Mouse (Mus musculus) forebrain, postnatal 0 days (tissue): ENCODE measurements around the gene Gm6583. TPM values are rescaled to one million over a fixed set of nuclear protein-coding genes. Genes with fewer than 3 reads are reported as not detected.

Source experiments
- ATAC-seq: fragments of 200-750 bp; cut with Nextera tagmentation; 2 replicates; pipeline ENCODE4 v1.8.0; 2017; ENCODE audit warnings: mild to moderate bottlenecking, moderate library complexity
- DNase-seq: peaks from one replicate; pipeline ENCODE4 v3.0.0-alpha.2; 2015
- H3K27ac ChIP-seq: fragments of 300-500 bp; sonication (generic); 2 replicates; pipeline ENCODE4 v1.5.1; 2014; ENCODE audit warnings: low read depth, mild to moderate bottlenecking, antibody characterized with exemption, low read length, moderate library complexity, mixed read lengths
- H3K27me3 ChIP-seq: fragments of 300-500 bp; sonication (generic); 2 replicates; pipeline ENCODE4 v1.6.1; 2014; ENCODE audit warnings: mild to moderate bottlenecking, low read length, mixed read lengths; ENCODE audit not compliant: insufficient read depth
- H3K36me3 ChIP-seq: fragments of 300-500 bp; sonication (generic); 2 replicates; pipeline ENCODE4 v1.6.1; 2014; ENCODE audit warnings: mild to moderate bottlenecking, moderate library complexity; ENCODE audit not compliant: insufficient read depth
- H3K4me1 ChIP-seq: fragments of 300-500 bp; sonication (generic); 2 replicates; pipeline ENCODE4 v1.6.1; 2014; ENCODE audit warnings: antibody characterized with exemption; ENCODE audit not compliant: insufficient read depth
- H3K4me2 ChIP-seq: fragments of 300-500 bp; sonication (generic); 2 replicates; pipeline ENCODE4 v1.6.1; 2014; ENCODE audit warnings: low read depth, mild to moderate bottlenecking, moderate library complexity
- H3K4me3 ChIP-seq: fragments of 300-500 bp; sonication (generic); 2 replicates; pipeline ENCODE4 v1.5.1; 2014; ENCODE audit warnings: low read depth, low read length, mixed read lengths
- H3K9ac ChIP-seq: fragments of 300-500 bp; sonication (generic); 2 replicates; pipeline ENCODE4 v1.6.1; 2014; ENCODE audit warnings: mild to moderate bottlenecking
- H3K9me3 ChIP-seq: fragments of 300-500 bp; sonication (generic); 2 replicates; pipeline ENCODE4 v1.6.1; 2016; ENCODE audit warnings: low read length
- CTCF ChIP-seq: sonication (generic); IDR thresholded peaks from 2 replicates; pipeline ENCODE4 v1.5.1; 2016; ENCODE audit warnings: antibody characterized with exemption, control low read depth, low read depth
- WGBS: fragments of 180-500 bp; shearing (Covaris S2); extraction: QIAGEN DNeasy Blood & Tissue Kit; methylation state at CpG from one replicate; pipeline ENCODE4 v1.1.7; 2014; 5-methylcytosine and 5-hydroxymethylcytosine counted together
- polyA plus RNA-seq: library from polyadenylated mRNA; unstranded; fragments of >200 nt; fragmentation: Nextera tagmentation; extraction: Ambion mirVana; gene quantifications from 2 replicates; pipeline ENCODE4 v1.2.1, GENCODE M21; 2015
- total RNA-seq: library from RNA; depleted of rRNA; stranded (reverse); fragments of >200 nt; gene quantifications from 2 replicates; pipeline ENCODE4 v1.2.3, GENCODE M21; 2014

Gm6583 gene
- total and polyA plus RNA-seq, 2 experiments from 2014 or later, result not detected

DNA sequence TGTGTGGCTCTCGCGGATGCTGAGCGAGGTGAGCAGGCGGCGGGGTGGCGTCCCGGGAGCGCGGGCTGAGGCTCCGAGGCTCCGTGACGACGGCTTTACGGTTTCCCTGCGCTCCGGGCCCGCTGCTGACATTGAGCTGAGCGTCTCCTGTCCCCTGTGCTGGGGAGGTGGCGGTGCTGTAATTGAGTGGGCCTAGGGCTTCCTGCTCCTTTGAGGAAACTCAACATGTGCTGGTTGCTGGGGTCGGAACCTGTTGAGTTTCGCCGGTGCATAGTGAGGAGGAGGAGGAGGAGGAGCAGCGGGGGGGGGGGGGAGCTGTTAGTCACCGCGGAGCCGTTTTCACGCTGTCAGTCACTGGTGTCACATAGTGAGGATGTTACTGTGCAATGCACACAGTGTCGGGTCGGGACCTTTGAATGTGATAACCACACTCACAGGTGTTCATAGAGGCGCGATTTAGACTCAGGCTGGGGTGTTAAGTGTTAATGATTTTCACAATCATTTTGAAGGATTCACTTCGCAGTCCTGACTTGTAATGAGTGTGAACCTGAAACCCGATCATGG lies 29.3 kb downstream of the Gm6583 start:
- DNase-seq (no peak), ATAC-seq (peak; percentile 53)
- TF ChIP-seq CTCF, result no peak
- WGBS, result 1% methylated on average over 32 of the region's 33 CpGs
- Histone ChIP-seq H3K9me3 (no peaks in the 10 kb centered on the region), H3K4me1 (no peaks in the 10 kb centered on the region), H3K27me3 (no peaks in the 10 kb centered on the region), H3K4me3 (peak overlapping the region; percentile 66), H3K9ac (peak overlapping the region; percentile 69), H3K36me3 (peaks cover 35% of the 10 kb centered on the region), H3K4me2 (peak overlapping the region; percentile 63), H3K27ac (peak overlapping the region; percentile 76)

DNA sequence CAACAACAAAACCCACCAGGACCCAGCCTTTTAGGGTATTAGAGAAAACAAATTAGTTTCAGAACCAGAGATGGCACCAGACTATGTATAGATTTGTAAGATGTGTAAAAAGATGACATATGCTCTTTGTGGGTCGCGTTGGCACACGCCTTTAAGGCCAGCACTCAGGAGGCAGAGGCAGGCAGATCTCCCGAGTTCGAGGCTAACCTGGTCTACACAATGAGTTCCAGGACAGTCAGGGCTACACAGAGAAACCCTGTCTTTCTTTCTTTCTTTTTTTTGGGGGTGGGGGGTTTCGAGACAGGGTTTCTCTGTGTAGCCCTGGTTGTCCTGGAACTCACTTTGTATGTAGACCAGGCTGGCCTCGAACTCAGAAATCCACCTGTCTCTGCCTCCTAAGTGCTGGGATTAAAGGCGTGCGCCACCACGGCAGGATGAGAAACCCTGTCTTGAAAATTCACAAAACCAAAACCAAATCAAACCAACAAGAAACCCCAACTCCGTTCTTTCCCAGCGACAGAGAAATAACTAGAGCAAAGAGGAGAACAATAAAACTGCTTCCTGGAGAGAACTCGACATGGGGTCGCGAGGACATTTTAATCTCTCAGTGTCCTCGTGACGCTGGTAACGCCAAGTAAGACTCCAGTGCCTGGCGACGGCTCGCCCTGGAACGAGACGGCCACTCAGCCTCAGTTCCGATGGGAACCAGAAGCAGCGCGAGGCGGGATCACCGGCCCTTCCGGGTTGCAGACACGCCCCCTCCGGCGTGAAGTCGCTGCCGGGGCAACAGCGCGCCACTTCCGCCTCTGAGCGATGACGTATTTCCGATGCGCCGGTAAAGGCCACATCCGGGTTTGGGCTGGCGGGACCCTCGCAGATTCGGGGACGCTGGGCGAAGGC lies 30.0 kb downstream of the Gm6583 start, which contains the start of gene Tfip11:
Gene Tfip11, plus strand, starts transcription at position 813 of the 900 bp plus-strand sequence.
- peak; percentile 95 for ATAC-seq
- Histone ChIP-seq H3K27me3 (no peaks in the 10 kb centered on the region), H3K4me1 (no peaks in the 10 kb centered on the region), H3K4me3 (peak within 1 kb of the TSS; percentile 66), H3K4me2 (peak within 1 kb of the TSS; percentile 63), H3K9me3 (no peaks in the 10 kb centered on the region), H3K36me3 (peaks cover 28% of the 10 kb centered on the region), H3K27ac (peak within 1 kb of the TSS; percentile 76), H3K9ac (peak within 1 kb of the TSS; percentile 69)
- WGBS, result 10% methylated on average over 48 of the region's 48 CpGs
- peak; percentile 29; the same call in 1 of the 2 replicates for TF ChIP-seq CTCF
- peak; percentile 97 for DNase-seq

DNA sequence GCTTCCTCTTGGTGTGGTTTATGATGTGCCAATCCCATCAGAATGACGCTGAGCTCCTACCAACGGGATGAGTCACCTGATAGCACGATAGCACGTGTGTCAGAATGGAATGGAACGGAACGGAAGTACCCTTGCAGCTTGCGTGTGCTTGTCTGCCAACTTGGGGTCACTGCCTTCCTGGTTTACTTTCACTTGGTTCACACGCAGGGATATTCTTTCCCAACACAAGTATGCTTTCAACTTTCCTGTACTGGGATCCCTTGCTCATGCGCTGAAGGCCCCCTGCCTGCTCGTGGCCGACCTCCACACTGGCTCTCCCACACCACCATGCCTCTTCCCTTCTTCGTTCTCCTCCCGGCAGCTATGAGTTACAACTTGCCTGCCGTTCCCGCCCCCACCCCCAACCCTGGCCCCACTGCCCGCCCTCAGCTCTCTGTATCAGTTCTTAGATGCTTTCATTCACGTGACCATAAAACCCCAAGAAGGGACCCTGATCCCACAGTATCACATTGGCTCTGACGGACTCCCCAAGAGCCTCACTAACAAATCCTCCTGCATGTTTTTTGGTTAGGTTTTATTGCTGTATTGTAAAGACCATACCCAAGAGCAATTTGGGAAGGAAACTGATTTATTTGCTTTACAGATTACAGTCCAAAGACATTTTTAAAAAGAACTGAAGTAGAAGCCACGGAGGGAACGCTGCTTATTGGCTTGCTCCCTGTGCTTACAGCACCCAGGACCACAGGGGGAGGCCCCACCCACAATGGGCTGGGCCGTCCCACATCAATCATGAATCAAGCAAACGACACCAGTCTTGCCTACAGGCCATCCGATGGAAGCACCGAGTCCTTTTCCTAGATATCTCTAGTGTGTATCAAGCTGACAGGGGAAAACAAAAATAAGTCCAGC lies 30.9 kb downstream of the Gm6583 start:
- Histone ChIP-seq H3K27me3 (no peaks in the 10 kb centered on the region), H3K36me3 (peaks cover 19% of the 10 kb centered on the region), H3K4me3 (no peak overlapping the region), H3K4me2 (peak overlapping the region; percentile 63), H3K9ac (no peak overlapping the region), H3K9me3 (no peaks in the 10 kb centered on the region), H3K27ac (no peak overlapping the region), H3K4me1 (no peaks in the 10 kb centered on the region)
- no peak for TF ChIP-seq CTCF
- ATAC-seq (no peak), DNase-seq (no peak)
- WGBS, result 39% methylated on average over 24 of the region's 24 CpGs

DNA sequence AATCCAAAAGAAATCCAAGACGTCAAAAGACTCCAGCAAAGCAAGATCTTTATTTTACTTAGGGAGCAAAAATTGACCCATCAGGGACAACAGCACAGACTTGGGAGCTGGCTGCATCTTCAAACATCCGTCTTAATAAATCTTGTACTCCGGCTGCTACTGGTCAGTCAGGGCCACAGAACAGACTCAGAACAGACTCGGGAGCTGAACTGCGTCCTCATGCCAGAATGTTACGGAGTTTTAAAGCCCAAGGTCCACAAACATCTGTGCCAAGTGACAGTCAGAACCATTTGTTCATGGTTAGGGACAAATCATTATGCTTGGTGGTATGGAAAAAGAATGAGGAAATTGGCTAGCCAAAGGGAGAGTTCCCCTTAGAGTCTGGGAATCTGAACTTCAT lies 32.6 kb downstream of the Gm6583 start:
- no peak overlapping the region for H3K27ac ChIP-seq
- no peak overlapping the region for H3K9ac ChIP-seq
- H3K4me1 ChIP-seq, result no peaks in the 10 kb centered on the region
- no peak for DNase-seq
- H3K27me3 ChIP-seq, result no peaks in the 10 kb centered on the region
- TF ChIP-seq CTCF, result no peak
- H3K9me3 ChIP-seq, result no peaks in the 10 kb centered on the region
- 0 out of 2 replicates have a peak, but pooled peaks cover 7% of the 10 kb centered on the region for H3K36me3 ChIP-seq
- no peak for ATAC-seq
- no peak overlapping the region for H3K4me2 ChIP-seq
- H3K4me3 ChIP-seq, result no peak overlapping the region
- WGBS, result 82% methylated on average over 6 of the region's 6 CpGs

DNA sequence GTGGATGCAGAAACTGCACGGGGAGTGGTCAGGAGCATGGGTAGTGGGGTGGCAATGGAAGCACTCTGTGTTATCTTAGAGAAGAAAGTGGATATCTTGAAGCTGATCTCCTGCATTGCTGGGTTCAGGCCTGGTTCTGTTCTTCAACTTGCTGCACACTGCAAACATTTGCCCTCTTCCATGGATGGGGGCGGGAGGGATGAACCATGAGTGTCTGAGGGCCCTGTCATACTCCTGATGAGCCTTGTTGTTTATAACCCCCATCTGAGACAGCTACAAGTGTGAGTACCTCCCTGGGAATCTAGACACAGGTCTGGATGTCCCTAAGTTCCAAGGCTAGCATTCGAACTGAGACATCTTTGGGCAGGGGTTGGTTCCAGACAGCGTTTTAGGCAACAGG lies 34.5 kb downstream of the Gm6583 start:
- H3K27ac ChIP-seq, result no peak overlapping the region
- no peak for TF ChIP-seq CTCF
- H3K9ac ChIP-seq, result no peak overlapping the region

DNA sequence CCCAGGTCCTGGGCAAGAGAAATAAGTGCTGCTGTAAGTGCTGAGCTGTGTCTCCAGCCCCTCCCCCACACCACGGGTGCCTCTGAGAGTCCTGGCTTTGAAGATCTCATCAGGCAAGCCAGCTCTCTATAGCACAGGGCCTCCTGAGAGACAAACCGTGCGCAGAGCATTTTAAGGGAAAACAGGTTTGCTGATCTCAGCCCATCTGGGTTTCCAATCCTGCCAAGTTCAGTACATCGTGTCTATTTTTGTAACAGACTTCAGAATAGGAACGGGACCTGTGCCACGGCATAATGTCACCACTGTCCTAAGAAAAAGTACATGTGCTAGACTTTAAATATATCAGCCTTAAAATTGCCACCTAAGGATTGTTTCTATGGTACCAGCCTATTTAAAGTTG lies 34.9 kb downstream of the Gm6583 start:
- Histone ChIP-seq H3K4me2 (no peak overlapping the region), H3K9ac (no peak overlapping the region), H3K36me3 (no peaks in the 10 kb centered on the region), H3K27me3 (no peaks in the 10 kb centered on the region), H3K27ac (no peak overlapping the region), H3K4me1 (no peaks in the 10 kb centered on the region), H3K4me3 (no peak overlapping the region), H3K9me3 (no peaks in the 10 kb centered on the region)
- DNase-seq (peak; percentile 81), ATAC-seq (peak; percentile 78)
- no peak for TF ChIP-seq CTCF
- 65% methylated on average over 6 of the region's 6 CpGs for WGBS

More for the DNA sequence above, 34.5 kb downstream of the Gm6583 start:
- Histone ChIP-seq H3K4me2 (no peak overlapping the region), H3K27me3 (no peaks in the 10 kb centered on the region), H3K36me3 (no peaks in the 10 kb centered on the region), H3K4me1 (no peaks in the 10 kb centered on the region), H3K4me3 (no peak overlapping the region), H3K9me3 (no peaks in the 10 kb centered on the region)
- ATAC-seq (no peak), DNase-seq (no peak)
- WGBS, result 63% methylated on average over 4 of the region's 4 CpGs
